Mouse (Mus musculus) liver, embryonic 16.5 days (tissue): ENCODE measurements around the gene Gm49721. TPM values are rescaled to one million over a fixed set of nuclear protein-coding genes. Genes with fewer than 3 reads are reported as not detected.
"Not testable (repeated sequence)": the region's sequence is repeated elsewhere in the genome, so short reads cannot be mapped to it uniquely, and the experiment has no call there.

Experiments used
- ATAC-seq: fragments of 200-750 bp; cut with Nextera tagmentation; 2 replicates; pipeline ENCODE4 v1.8.0; 2017; ENCODE audit warnings: low read depth, mild to moderate bottlenecking, moderate number of reproducible peaks, moderate library complexity
- H3K27ac ChIP-seq: fragments of 300-500 bp; sonication (generic); 2 replicates; pipeline ENCODE4 v1.5.1; 2014; ENCODE audit warnings: mild to moderate bottlenecking, low read length
- H3K27me3 ChIP-seq: fragments of 300-500 bp; sonication (generic); 2 replicates; pipeline ENCODE4 v1.6.1; 2014; ENCODE audit warnings: low read depth, low read length, mixed read lengths; ENCODE audit not compliant: control insufficient read depth, insufficient read depth
- H3K36me3 ChIP-seq: fragments of 300-500 bp; sonication (generic); 2 replicates; pipeline ENCODE4 v1.6.1; 2014; ENCODE audit warnings: mild to moderate bottlenecking; ENCODE audit not compliant: control insufficient read depth, insufficient read depth
- H3K4me1 ChIP-seq: fragments of 300-500 bp; sonication (generic); 2 replicates; pipeline ENCODE4 v1.6.1; 2014; ENCODE audit warnings: low read depth, low read length, mixed read lengths; ENCODE audit not compliant: control insufficient read depth
- H3K4me2 ChIP-seq: fragments of 300-500 bp; sonication (generic); 2 replicates; pipeline ENCODE4 v1.6.1; 2014; ENCODE audit warnings: low read depth, low read length, mixed read lengths
- H3K4me3 ChIP-seq: fragments of 300-500 bp; sonication (generic); 2 replicates; pipeline ENCODE4 v1.5.1; 2014; ENCODE audit warnings: low read depth, mild to moderate bottlenecking, low read length
- H3K9ac ChIP-seq: fragments of 300-500 bp; sonication (generic); 2 replicates; pipeline ENCODE4 v1.6.1; 2014; ENCODE audit warnings: low read depth, low read length
- H3K9me3 ChIP-seq: fragments of 300-500 bp; sonication (generic); replicated peaks from 2 replicates; pipeline ENCODE4 v1.6.1; 2016; ENCODE audit warnings: low read length; ENCODE audit not compliant: control insufficient read depth
- WGBS: fragments of 180-500 bp; shearing (Covaris S2); extraction: QIAGEN DNeasy Blood & Tissue Kit; methylation state at CpG from one replicate; pipeline ENCODE4 v1.1.7; 2014; ENCODE audit not compliant: insufficient replicate concordance; 5-methylcytosine and 5-hydroxymethylcytosine counted together
- polyA plus RNA-seq: library from polyadenylated mRNA; unstranded; fragments of >200 nt; fragmentation: Nextera tagmentation; extraction: Ambion mirVana; gene quantifications from 2 replicates; pipeline ENCODE4 v1.2.1, GENCODE M21; 2015

Gene Gm49721
- polyA plus RNA-seq, result not detected in 2 replicates

GRCm38 (mm10) chr17:6978287-6979248 lies at the start of gene Gm49721:
Gene Gm49721 (plus strand): TSS chr17:6978904.
- not testable (repeated sequence) for H3K27ac ChIP-seq, H3K4me1 ChIP-seq, H3K27me3 ChIP-seq, H3K9me3 ChIP-seq, H3K36me3 ChIP-seq
- ATAC-seq, result peak; percentile 99
- peak within 1 kb of the TSS; percentile 65 for H3K4me3 ChIP-seq
- peak within 1 kb of the TSS; percentile 70 for H3K4me2 ChIP-seq
- peak within 1 kb of the TSS; percentile 62; the same call in 1 of the 2 replicates for H3K9ac ChIP-seq
- under 1% methylated on average over 32 of the region's 68 CpGs for WGBS

- not testable (repeated sequence) for H3K9ac ChIP-seq, H3K27ac ChIP-seq, H3K4me2 ChIP-seq, H3K36me3 ChIP-seq, H3K27me3 ChIP-seq, H3K4me1 ChIP-seq, H3K9me3 ChIP-seq, H3K4me3 ChIP-seq, ATAC-seq
- WGBS, result 81% methylated on average over 7 of the region's 7 CpGs
Measured at GRCm38 (mm10) chr17:6931625-6932024, 47.1 kb upstream of the Gm49721 start.

GRCm38 (mm10) chr17:6942560-6942959 lies 36.1 kb upstream of the Gm49721 start:
- H3K4me2 ChIP-seq, H3K4me3 ChIP-seq, H3K9ac ChIP-seq, H3K27me3 ChIP-seq, H3K36me3 ChIP-seq, H3K9me3 ChIP-seq, ATAC-seq, H3K4me1 ChIP-seq, H3K27ac ChIP-seq: not testable (repeated sequence)
- WGBS, result no CpG with 5 or more reads among the region's 4 CpGs

- not testable (repeated sequence) for H3K36me3 ChIP-seq, H3K27ac ChIP-seq, H3K27me3 ChIP-seq, H3K4me1 ChIP-seq, H3K9me3 ChIP-seq, ATAC-seq, H3K9ac ChIP-seq
- Histone ChIP-seq H3K4me2 (peak overlapping the region; percentile 84), H3K4me3 (peak overlapping the region; percentile 69; the same call in 1 of the 2 replicates)
- WGBS, result no CpG with 5 or more reads among the region's 8 CpGs
Measured at GRCm38 (mm10) chr17:6947637-6947983, 31.1 kb upstream of the Gm49721 start.

- not testable (repeated sequence) for H3K4me1 ChIP-seq, H3K9me3 ChIP-seq, H3K27me3 ChIP-seq, H3K36me3 ChIP-seq
- peak; percentile 92 for ATAC-seq
- H3K9ac ChIP-seq, result peak within 1 kb of the TSS; percentile 62
- peak within 1 kb of the TSS; percentile 84 for H3K4me2 ChIP-seq
- peak within 1 kb of the TSS; percentile 81 for H3K27ac ChIP-seq
- WGBS, result under 1% methylated on average over 66 of the region's 73 CpGs
- H3K4me3 ChIP-seq, result peak within 1 kb of the TSS; percentile 69
Measured at GRCm38 (mm10) chr17:6947984-6948768, 30.5 kb upstream of the Gm49721 start, which contains the start of gene Rsph3b. Gene Rsph3b (minus strand): TSS chr17:6948682.

- not testable (repeated sequence) for H3K4me1 ChIP-seq, H3K36me3 ChIP-seq, H3K27me3 ChIP-seq, H3K9me3 ChIP-seq, H3K27ac ChIP-seq, ATAC-seq
- Histone ChIP-seq H3K4me2 (peak overlapping the region; percentile 84), H3K4me3 (peak overlapping the region; percentile 69), H3K9ac (peak overlapping the region; percentile 62; the same call in 1 of the 2 replicates)
- WGBS, result 10% methylated on average over 9 of the region's 9 CpGs
Measured at GRCm38 (mm10) chr17:6948769-6949228, 29.9 kb upstream of the Gm49721 start.

- not testable (repeated sequence) for H3K4me3 ChIP-seq, H3K27ac ChIP-seq, H3K9me3 ChIP-seq, ATAC-seq, H3K9ac ChIP-seq, H3K36me3 ChIP-seq, H3K4me1 ChIP-seq, H3K27me3 ChIP-seq, H3K4me2 ChIP-seq
- 77% methylated on average over 5 of the region's 8 CpGs for WGBS
Measured at GRCm38 (mm10) chr17:6958881-6959280, 19.8 kb upstream of the Gm49721 start.

GRCm38 (mm10) chr17:6959543-6960259 lies 19.0 kb upstream of the Gm49721 start:
- H3K27me3 ChIP-seq, H3K27ac ChIP-seq, H3K9me3 ChIP-seq, H3K36me3 ChIP-seq, H3K4me1 ChIP-seq, H3K9ac ChIP-seq, ATAC-seq: not testable (repeated sequence)
- H3K4me3 ChIP-seq, result peak overlapping the region; percentile 64
- WGBS, result 57% methylated on average over 3 of the region's 6 CpGs
- peak overlapping the region; percentile 53 for H3K4me2 ChIP-seq
